Mouse (Mus musculus) c-Kit-positive CD71-positive TER-119-negative erythroid progenitor cells, embryonic 14.5 days (primary cell): Measurements from ENCODE around the gene Ugt1a1.
"Not testable (repeated sequence)": the region's sequence is repeated elsewhere in the genome, so short reads cannot be mapped to it uniquely, and the experiment has no call there.

Experiments
- DNase-seq: peaks from one replicate; pipeline ENCODE4 v3.0.0-alpha.2; 2013; ENCODE audit warnings: low read depth

The Ugt1a1 gene

GRCm38 (mm10) chr1:88211812-88212211 is at the start of gene Ugt1a1:
Ugt1a1 (plus strand) TSS chr1:88211959.
- no peak for DNase-seq

GRCm38 (mm10) chr1:88165711-88166110 is 46.0 kb upstream of the Ugt1a1 start, which contains the start of gene Ugt1a5:
Ugt1a5 (plus strand) TSS chr1:88166012.
- no peak for DNase-seq

- not testable (repeated sequence) for DNase-seq
Observed at GRCm38 (mm10) chr1:88172190-88172589, 39.6 kb upstream of the Ugt1a1 start.

- DNase-seq, result no peak
Observed at GRCm38 (mm10) chr1:88179657-88180056, 32.1 kb upstream of the Ugt1a1 start.

- DNase-seq, result no peak
Observed at GRCm38 (mm10) chr1:88186325-88186935, 25.3 kb upstream of the Ugt1a1 start.

GRCm38 (mm10) chr1:88192136-88192535 is 19.6 kb upstream of the Ugt1a1 start:
- DNase-seq, result no peak

- no peak for DNase-seq
Observed at GRCm38 (mm10) chr1:88195687-88196086, 16.1 kb upstream of the Ugt1a1 start.

- no peak for DNase-seq
Observed at GRCm38 (mm10) chr1:88197443-88197842, 14.3 kb upstream of the Ugt1a1 start.

GRCm38 (mm10) chr1:88199996-88200395 is 11.8 kb upstream of the Ugt1a1 start:
- no peak for DNase-seq

GRCm38 (mm10) chr1:88200456-88200855 is 11.3 kb upstream of the Ugt1a1 start, which contains the start of gene Ugt1a2:
Ugt1a2 (plus strand) TSS chr1:88200601.
- no peak for DNase-seq

GRCm38 (mm10) chr1:88205294-88205922 is 6.4 kb upstream of the Ugt1a1 start, which contains the start of gene Dnajb3:
Dnajb3 (minus strand) TSS chr1:88205782.
- DNase-seq, result peak; percentile 37

GRCm38 (mm10) chr1:88206843-88207479 is 4.8 kb upstream of the Ugt1a1 start:
- DNase-seq, result peak; percentile 58

GRCm38 (mm10) chr1:88212341-88213045 is 734 bp downstream of the Ugt1a1 start:
- DNase-seq, result no peak

GRCm38 (mm10) chr1:88213061-88213460 is 1.3 kb downstream of the Ugt1a1 start:
- DNase-seq, result no peak

GRCm38 (mm10) chr1:88213766-88214461 is 2.2 kb downstream of the Ugt1a1 start:
- DNase-seq, result no peak

GRCm38 (mm10) chr1:88214462-88214952 is 2.7 kb downstream of the Ugt1a1 start:
- DNase-seq, result no peak

GRCm38 (mm10) chr1:88215466-88216380 is 4.0 kb downstream of the Ugt1a1 start:
- no peak for DNase-seq

- no peak for DNase-seq
Observed at GRCm38 (mm10) chr1:88216551-88216950, 4.8 kb downstream of the Ugt1a1 start.

GRCm38 (mm10) chr1:88217144-88217543 is 5.4 kb downstream of the Ugt1a1 start:
- no peak for DNase-seq

- no peak for DNase-seq
Observed at GRCm38 (mm10) chr1:88217576-88217975, 5.8 kb downstream of the Ugt1a1 start.

- no peak for DNase-seq
Observed at GRCm38 (mm10) chr1:88218051-88218450, 6.3 kb downstream of the Ugt1a1 start.
